Mouse (Mus musculus): ENCODE results near the gene F2rl1. TPM values are rescaled to one million over a fixed set of nuclear protein-coding genes. Genes with fewer than 3 reads are reported as not detected.

The F2rl1 gene
- total RNA-seq, 2 experiments from 2014 or later: 0.45 TPM

Other genes with a start within 250 kb of the F2rl1 start
- gene Zbed3, start 201.6 kb downstream of the F2rl1 start, total RNA-seq (2021): 10 to 100 TPM; 15.1 to 15.6 TPM
- 10 to 100 TPM; 17.2 to 18.0 TPM for gene Aggf1, start 149.9 kb downstream of the F2rl1 start, total RNA-seq (2021)
- not detected for gene Crhbp, start 80.3 kb downstream of the F2rl1 start, total RNA-seq (2021)
- 1 to 10 TPM; 1.3 to 1.7 TPM for gene S100z, start 46.5 kb downstream of the F2rl1 start, total RNA-seq (2021)
- gene F2r, start 93.3 kb upstream of the F2rl1 start, total RNA-seq (2021): 10 to 100 TPM; 16.7 to 20.5 TPM
- under 1 TPM in 1 of 2 experiments, not detected in 1; 0.16 TPM for gene F2rl2, start 171.6 kb upstream of the F2rl1 start, total RNA-seq (2021)